Mouse (Mus musculus): ENCODE data around the gene Cyp3a16. TPM values are rescaled to one million over a fixed set of nuclear protein-coding genes. Genes with fewer than 3 reads are reported as not detected.
"Not testable (repeated sequence)": the region's sequence is repeated elsewhere in the genome, so short reads cannot be mapped to it uniquely, and the experiment has no call there.

The Cyp3a16 gene
- polyA plus RNA-seq (2012; ENCODE audit: insufficient read depth, insufficient read length, missing spikeins): not detected in 2 replicates

DNA sequence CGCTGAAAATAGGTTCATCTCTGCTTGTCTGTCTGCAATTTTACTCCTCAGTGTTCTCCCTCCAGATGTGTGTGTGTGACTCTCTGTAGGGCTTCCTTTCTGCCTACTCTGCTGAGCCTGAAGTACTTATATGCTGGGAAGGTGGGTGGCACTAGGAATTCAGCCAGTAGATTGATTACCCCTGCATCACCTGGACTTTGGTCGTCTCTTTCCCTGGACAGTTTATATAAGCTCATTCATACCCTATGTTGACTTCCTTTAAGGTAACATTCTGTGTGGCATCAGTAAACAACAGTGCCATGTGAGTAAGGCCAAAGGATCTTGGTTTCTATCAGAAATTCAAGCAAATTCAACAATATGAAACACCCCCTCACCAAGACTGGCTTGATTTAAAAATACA lies at the start of gene Cyp3a16:
TSS of gene Cyp3a16 (minus strand) at position 101 of the 400 bp plus-strand sequence.
- H3K27ac ChIP-seq (ENCODE audit: insufficient read depth, low read depth, low read length); H3K4me3 ChIP-seq (ENCODE audit: insufficient read depth, low read length); H3K4me1 ChIP-seq (ENCODE audit: control insufficient read depth, insufficient read depth, low read length): not testable (repeated sequence)

DNA sequence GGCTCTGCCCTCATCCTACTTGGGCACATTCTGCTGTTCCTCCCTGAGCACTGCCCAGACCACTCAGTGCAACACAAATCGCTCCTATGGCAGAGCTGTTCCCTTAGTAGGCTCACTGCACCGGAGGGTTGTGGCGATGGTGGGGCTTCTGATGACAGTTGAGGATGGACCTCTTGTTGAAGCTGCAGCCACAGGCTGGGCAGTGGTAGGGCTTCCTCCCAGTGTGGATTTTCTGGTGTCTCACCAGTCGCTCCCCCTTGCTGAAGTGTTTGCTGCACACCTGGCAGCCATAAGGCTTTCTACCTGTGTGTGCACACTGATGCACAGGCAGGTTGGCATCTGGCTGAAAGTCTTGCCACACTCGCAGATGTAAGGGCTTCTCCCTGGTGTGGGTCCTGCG lies 20.8 kb upstream of the Cyp3a16 start:
- H3K27ac ChIP-seq (ENCODE audit: insufficient read depth, low read depth, low read length): no peak overlapping the region
- H3K4me3 ChIP-seq (ENCODE audit: insufficient read depth, low read length): no peak overlapping the region
- no peak for TF ChIP-seq POLR2A (IDR thresholded peaks at IDR 0.05; ENCODE audit: borderline replicate concordance, low read depth, low read length)
- TF ChIP-seq CTCF (IDR thresholded peaks at IDR 0.05; ENCODE audit: low read depth, low read length): no peak
- H3K4me1 ChIP-seq (ENCODE audit: control insufficient read depth, insufficient read depth, low read length): no peaks in the 10 kb centered on the region

DNA sequence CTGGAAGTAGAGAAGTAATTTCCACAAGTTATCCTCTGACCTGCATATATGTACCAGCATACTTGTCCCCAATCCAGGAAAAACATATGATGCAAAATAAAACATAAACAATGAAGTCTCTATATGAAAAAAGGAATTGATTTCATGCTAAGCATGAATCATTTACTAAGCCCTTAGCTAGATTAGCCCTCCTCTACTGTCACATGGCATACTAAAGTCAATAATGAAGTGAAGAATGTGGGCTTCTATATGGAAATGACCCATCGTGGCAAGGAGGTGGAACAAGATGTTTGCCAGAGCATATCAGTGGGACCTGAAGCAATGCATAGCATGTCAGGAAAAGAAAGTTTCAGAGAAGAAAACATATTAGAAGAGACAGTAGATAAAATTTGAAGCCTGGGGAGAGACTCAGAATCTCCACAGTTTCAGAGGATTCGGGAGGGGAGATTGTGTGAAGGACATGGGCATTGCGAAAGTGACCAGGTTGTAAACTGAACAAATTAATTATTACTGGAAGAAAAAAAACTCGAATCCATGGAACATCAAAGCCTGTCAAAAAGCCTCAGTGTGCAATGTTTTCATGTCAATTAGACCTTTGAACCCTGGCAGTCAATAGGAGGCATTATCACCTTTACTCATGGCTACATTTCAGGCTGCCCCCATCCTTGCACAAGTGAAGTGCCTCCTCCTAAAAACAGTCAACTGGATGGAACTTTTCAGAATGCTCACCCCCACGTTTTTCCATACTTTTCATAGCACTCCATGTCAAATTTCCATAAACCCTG lies 5.0 kb downstream of the Cyp3a16 start:
- no peak overlapping the region for H3K27ac ChIP-seq (ENCODE audit: insufficient read depth, low read depth, low read length)
- H3K4me1 ChIP-seq (ENCODE audit: control insufficient read depth, insufficient read depth, low read length): no peaks in the 10 kb centered on the region

DNA sequence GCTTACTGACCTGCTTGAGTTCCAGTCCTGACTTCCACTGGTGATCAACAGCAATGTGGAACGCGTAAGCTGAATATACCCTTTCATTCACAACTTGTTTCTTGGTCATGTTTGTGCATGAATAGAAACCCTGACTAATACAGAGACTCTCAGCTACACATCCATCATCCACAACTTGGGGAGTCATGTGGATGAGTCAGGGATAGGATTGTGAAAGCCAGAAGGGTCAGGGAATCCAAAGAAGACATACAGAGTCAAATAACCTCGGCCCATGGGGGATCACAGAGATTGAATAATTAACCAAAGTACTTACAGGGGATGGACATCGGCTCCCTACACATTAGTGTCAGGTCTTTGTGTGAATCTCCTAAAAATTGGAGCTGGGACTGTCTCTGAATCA lies 7.2 kb downstream of the Cyp3a16 start:
- TF ChIP-seq POLR2A (IDR thresholded peaks at IDR 0.05; ENCODE audit: borderline replicate concordance, low read depth, low read length) (no peak), CTCF (IDR thresholded peaks at IDR 0.05; ENCODE audit: low read depth, low read length) (no peak)
- no peak overlapping the region for H3K27ac ChIP-seq (ENCODE audit: insufficient read depth, low read depth, low read length)
- H3K4me1 ChIP-seq (ENCODE audit: control insufficient read depth, insufficient read depth, low read length): no peaks in the 10 kb centered on the region
- H3K4me3 ChIP-seq (ENCODE audit: insufficient read depth, low read length): no peak overlapping the region

More for the DNA sequence above, 5.0 kb downstream of the Cyp3a16 start:
- no peak overlapping the region for H3K4me3 ChIP-seq (ENCODE audit: insufficient read depth, low read length)
- no peak for TF ChIP-seq POLR2A (IDR thresholded peaks at IDR 0.05; ENCODE audit: borderline replicate concordance, low read depth, low read length)
- TF ChIP-seq CTCF (IDR thresholded peaks at IDR 0.05; ENCODE audit: low read depth, low read length): no peak

DNA sequence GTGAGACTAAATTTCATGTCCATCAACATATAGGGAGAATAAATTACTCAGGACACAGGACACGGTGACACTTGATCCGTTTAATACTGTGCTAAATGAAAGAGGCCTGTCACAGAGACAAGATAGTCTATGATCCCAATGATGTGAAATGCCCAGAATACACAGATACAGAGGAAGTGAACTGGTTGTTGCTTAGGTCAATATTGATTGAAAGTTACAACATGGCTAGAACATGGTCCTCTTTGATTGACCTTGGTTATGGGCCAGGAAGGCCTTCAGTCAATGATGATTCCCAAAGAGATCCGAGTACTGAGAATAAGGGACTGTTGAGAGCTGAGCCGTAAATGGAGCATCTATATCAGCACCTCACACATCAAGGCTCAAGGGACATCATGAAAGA lies 15.1 kb downstream of the Cyp3a16 start:
- H3K27ac ChIP-seq (ENCODE audit: insufficient read depth, low read depth, low read length): no peak overlapping the region
- TF ChIP-seq CTCF (IDR thresholded peaks at IDR 0.05; ENCODE audit: low read depth, low read length): no peak
- TF ChIP-seq POLR2A (IDR thresholded peaks at IDR 0.05; ENCODE audit: borderline replicate concordance, low read depth, low read length): no peak
- H3K4me1 ChIP-seq (ENCODE audit: control insufficient read depth, insufficient read depth, low read length): no peaks in the 10 kb centered on the region
- H3K4me3 ChIP-seq (ENCODE audit: insufficient read depth, low read length): no peak overlapping the region

GRCm38 (mm10) chr5:145433688-145434087 lies 35.8 kb downstream of the Cyp3a16 start:
- Histone ChIP-seq H3K4me1 (ENCODE audit: control insufficient read depth, insufficient read depth, low read length) (no peaks in the 10 kb centered on the region), H3K4me3 (ENCODE audit: insufficient read depth, low read length) (no peak overlapping the region), H3K27ac (ENCODE audit: insufficient read depth, low read depth, low read length) (no peak overlapping the region)
- TF ChIP-seq POLR2A (IDR thresholded peaks at IDR 0.05; ENCODE audit: borderline replicate concordance, low read depth, low read length): no peak
- no peak for TF ChIP-seq CTCF (IDR thresholded peaks at IDR 0.05; ENCODE audit: low read depth, low read length)

- no peaks in the 10 kb centered on the region for H3K4me1 ChIP-seq (ENCODE audit: control insufficient read depth, insufficient read depth, low read length)
- no peak overlapping the region for H3K4me3 ChIP-seq (ENCODE audit: insufficient read depth, low read length)
- TF ChIP-seq CTCF (IDR thresholded peaks at IDR 0.05; ENCODE audit: low read depth, low read length): no peak
- no peak for TF ChIP-seq POLR2A (IDR thresholded peaks at IDR 0.05; ENCODE audit: borderline replicate concordance, low read depth, low read length)
- no peak overlapping the region for H3K27ac ChIP-seq (ENCODE audit: insufficient read depth, low read depth, low read length)
These were observed 38.5 kb downstream of the Cyp3a16 start for GRCm38 (mm10) chr5:145431004-145431403.

DNA sequence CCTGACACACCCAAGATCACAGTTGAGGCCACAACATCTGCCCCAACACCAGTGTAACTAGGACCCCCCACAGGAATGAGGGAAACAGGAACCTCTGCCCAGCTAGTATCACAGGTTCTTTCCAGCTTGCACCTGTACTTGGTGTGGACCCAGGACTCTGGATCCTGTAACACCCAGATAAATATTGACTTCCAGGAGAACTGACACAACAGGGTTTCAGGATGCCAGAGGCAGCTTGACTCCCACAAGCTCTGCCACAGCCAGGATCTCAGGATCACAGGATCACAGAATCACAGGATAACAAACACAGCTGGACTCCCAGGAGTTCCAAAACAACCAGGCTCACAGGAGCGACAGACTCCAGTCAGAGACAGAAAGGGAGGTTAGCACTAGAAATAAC lies 47.2 kb downstream of the Cyp3a16 start:
- Histone ChIP-seq H3K27ac (ENCODE audit: insufficient read depth, low read depth, low read length) (no peak overlapping the region), H3K4me1 (ENCODE audit: control insufficient read depth, insufficient read depth, low read length) (no peaks in the 10 kb centered on the region), H3K4me3 (ENCODE audit: insufficient read depth, low read length) (no peak overlapping the region)
- TF ChIP-seq CTCF (IDR thresholded peaks at IDR 0.05; ENCODE audit: low read depth, low read length) (no peak), POLR2A (IDR thresholded peaks at IDR 0.05; ENCODE audit: borderline replicate concordance, low read depth, low read length) (no peak)

DNA sequence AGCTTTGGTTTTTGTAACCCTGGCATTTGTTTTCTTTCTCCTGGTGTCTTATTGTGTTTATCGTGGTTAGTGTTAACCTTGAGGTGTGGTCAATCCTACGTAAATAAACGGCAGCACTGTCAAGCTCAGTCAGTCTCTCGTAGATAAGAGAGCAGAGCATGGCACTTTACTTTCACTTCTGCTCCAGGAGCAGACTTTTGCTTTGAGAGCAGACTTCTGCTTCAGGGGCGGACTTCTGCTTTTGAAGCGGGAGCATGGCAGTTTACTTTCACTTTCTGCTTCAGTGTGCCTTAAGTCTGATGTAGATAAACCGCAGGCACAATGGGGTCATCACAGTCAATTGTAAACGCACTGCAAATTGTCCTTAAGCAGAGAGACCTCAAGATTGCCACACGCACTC lies 54.1 kb downstream of the Cyp3a16 start:
- not testable (repeated sequence) for H3K4me1 ChIP-seq (ENCODE audit: control insufficient read depth, insufficient read depth, low read length); H3K4me3 ChIP-seq (ENCODE audit: insufficient read depth, low read length); H3K27ac ChIP-seq (ENCODE audit: insufficient read depth, low read depth, low read length)

Other genes starting within 250 kb of the Cyp3a16 start
- gene Zfp655, start 238.0 kb downstream of the Cyp3a16 start, polyA plus RNA-seq (2012; ENCODE audit: insufficient read depth, insufficient read length, missing spikeins): 26.7 and 27.5 TPM in 2 replicates
- gene Zscan25, start 189.2 kb downstream of the Cyp3a16 start, polyA plus RNA-seq (2012; ENCODE audit: insufficient read depth, insufficient read length, missing spikeins): 6.9 and 7.7 TPM in 2 replicates
- gene Cyp3a57, start 124.4 kb downstream of the Cyp3a16 start, polyA plus RNA-seq (2012; ENCODE audit: insufficient read depth, insufficient read length, missing spikeins): not detected in 2 replicates
- gene Cyp3a41b, start 115.0 kb upstream of the Cyp3a16 start, polyA plus RNA-seq (2012; ENCODE audit: insufficient read depth, insufficient read length, missing spikeins): not detected in 2 replicates

Data from bone marrow macrophage, adult 2 months (primary cell).